Mouse (Mus musculus): ENCODE measurements at regions not wholly inside any gene's neighbourhood (a gene's known extent, or its start where the extent isn't known, plus 50 kb on each side); places are given as distances from the start of the nearest gene placed in this dataset.
A peak's percentile ranks its signal among the peaks of the same experiment; 100 is the strongest.

- no peak for DNase-seq (ENCODE audit: low read depth)
Measured at GRCm38 (mm10) chr5:118978921-118979630, 418.6 kb downstream of the Med13l start.

GRCm38 (mm10) chr5:118981046-118981445, 420.6 kb downstream of the Med13l start:
- no peak for DNase-seq (ENCODE audit: low read depth)

DNA sequence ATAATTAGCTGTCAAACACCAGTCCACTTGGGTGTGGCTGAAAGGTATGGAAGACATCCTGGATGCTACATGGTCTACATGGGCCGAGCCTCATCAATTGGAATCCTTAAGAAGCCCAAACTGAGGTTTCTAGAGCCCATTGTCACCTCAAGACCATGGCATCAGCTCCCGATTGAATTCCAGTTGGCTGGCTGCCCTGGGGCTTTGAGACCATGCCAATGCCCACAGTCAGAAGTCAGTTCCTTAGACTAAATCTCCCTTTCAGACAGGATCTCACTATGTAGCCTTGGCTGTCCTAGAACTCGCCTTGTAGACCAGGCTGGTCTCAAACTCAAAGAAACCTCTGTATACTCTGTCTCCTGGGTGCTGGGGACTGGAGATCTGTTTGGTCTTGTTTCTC, 423.8 kb downstream of the Med13l start:
- no peak for DNase-seq (ENCODE audit: low read depth)

DNA sequence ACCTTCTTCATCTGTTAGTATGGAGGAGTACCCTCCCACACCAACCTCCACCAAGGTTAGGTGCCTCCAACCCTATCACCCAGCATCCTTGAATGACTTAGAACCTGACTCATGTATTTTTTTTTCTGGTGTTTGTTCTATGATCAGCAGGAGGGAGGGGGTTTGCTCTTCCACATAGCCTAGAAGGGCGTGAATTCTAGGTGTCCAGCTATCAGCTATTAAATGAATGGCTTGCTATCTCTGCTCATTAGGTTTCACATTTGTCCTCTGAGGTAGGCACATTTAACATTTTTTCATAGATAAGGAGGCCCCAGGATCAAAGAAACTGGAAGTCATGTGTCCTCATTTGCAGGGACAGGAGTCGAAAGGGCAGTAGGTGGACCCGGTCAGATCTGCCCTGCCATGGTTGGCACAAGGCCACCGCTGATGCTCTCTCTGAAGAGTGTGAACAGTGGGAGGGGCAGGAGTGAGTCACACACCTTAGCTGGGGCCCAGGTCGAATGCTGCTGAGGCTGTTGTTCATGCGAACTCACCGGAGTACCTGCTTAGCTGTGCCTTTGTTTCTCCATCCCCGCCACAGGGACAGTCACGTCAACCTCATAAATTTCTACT, 424.4 kb downstream of the Med13l start:
- no peak for DNase-seq (ENCODE audit: low read depth)

GRCm38 (mm10) chr5:118987376-118988000, 427.0 kb downstream of the Med13l start:
- no peak for DNase-seq (ENCODE audit: low read depth)

DNA sequence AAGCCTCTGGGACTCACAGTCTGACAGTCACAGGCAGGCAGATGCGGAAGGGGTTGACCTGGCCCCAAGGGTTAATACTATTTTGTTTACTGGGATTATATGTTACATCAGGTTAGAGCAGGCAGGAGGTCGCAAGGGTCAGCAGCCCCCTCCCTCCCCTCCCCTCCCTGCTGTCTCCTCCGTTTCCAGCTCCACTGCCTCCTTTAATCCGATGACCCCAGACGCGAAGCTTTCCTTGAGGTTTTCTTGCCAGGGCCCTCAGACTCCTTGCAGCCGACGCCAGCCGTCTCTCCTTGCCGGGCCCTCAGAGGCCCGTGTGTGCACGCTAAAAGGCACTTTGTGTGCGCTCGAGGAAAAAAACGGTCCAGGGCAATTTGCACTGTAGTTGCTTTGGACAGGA, 438.6 kb downstream of the Med13l start:
- DNase-seq (ENCODE audit: low read depth) = no peak

DNA sequence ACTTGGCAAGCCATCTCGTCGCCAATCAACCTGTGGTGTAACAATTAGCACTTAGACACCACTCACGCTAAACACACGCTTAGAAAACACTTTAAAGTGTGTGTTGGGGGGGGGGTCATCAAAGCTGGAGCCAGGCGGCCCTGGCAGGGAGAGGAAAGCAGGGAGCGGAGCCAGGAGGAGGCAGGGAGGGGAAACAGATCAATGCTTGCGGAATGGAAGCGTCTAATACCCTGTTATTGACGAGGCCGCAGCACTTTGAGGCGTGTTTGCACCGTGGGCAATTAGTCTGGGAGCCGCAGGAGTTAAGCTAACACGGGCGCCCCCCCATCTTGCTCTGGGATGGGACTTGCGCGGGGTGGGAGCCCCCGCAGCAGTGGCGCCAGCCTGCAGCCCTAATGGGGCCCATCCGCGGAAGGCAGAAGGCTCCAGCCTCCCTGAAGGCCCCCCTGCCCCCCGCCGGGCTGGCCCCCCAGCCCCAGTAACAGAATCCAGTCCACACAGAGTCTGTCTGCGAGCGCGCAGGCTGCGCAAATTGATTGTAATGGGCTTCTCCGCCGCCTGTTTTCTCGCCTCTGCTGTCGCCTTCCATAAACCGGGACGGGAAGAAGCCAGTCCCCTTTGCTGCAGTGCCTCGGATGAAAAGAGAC, 445.5 kb downstream of the Med13l start:
- no peak for DNase-seq (ENCODE audit: low read depth)

GRCm38 (mm10) chr5:119010048-119010447, 449.6 kb downstream of the Med13l start:
- no peak for DNase-seq (ENCODE audit: low read depth)

DNA sequence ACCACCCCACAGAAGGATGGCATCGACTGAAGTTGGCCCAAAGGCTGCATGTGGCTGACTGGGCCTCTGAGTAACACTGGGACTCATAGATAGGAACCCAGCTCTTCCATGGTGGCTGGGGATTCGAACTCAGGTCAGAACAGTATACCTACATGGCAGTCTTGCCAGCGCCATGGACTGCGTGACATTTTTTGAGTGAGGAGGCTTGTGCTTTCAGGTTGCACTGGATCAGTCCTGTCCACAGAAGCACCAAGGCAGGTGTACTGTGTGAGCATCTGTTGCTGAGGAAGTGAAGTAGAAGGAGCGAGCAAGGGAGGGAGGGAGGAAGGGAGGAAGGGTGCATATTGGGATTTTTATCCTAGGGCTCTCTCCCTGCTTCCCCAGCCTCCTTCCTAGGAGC, 454.7 kb downstream of the Med13l start:
- no peak for DNase-seq (ENCODE audit: low read depth)

- no peak for DNase-seq (ENCODE audit: low read depth)
Measured at GRCm38 (mm10) chr5:119015606-119016255, 455.3 kb downstream of the Med13l start.

DNA sequence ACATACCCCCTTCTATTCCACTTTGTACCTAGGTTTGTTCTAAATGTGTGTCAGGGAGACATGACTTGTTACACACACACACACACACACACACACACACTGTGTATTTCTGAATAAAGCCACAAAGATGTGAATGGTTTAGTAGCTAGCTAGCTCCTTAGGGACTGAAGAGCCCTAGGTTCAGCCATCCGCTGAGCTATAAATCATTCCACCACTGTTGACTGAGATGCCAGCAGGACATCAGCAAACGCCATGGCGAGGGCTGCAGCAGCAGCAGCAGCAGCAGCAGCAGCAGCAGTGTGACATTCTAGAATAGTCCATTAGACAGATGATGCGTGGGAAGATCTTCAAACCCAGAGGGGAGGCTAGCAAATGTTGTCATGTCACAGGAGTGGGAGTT, 455.9 kb downstream of the Med13l start:
- no peak for DNase-seq (ENCODE audit: low read depth)

DNA sequence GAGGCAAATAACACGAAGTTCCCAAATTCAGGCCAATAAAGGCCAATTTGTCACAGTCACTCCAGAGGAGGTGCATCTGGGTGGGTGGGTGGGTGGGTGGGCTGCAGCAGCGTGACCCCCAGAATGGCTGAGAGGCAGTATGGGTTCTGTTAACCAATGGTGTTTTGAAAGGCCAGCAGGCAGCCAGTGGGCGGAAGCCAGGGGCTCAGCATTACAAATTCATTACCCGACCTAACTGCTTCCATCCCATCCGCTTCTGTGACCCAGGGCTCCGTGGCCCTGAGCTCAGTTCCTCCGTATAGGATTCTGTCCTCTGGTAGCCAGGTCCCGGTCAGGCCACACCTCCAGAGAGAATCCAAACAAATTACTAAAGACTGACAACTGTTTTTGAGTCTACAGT, 463.5 kb downstream of the Med13l start:
- DNase-seq (ENCODE audit: low read depth) = no peak

DNA sequence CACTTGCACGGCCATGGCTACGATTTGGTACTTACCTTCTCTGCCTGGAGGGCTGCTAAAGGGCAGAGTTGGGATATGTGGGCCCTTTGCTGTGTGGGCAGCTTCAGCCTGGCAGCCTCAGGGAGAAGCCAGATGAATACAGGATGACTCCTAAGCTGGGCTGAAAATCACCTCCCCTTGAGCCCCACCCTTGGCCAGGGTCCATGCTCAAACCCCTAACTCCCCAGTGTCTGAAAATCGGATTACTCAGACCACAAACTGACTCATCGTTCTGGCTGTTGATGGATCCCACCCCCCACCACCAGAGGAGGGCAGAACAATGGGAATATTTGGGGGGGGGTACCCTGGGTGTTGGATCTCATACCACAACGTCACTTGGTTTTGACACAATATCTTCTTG, 471.6 kb downstream of the Med13l start:
- DNase-seq (ENCODE audit: low read depth) = peak; percentile 79

GRCm38 (mm10) chr5:119044548-119044947, 484.1 kb downstream of the Med13l start:
- DNase-seq (ENCODE audit: low read depth) = no peak

- no peak for DNase-seq (ENCODE audit: low read depth)
Measured at GRCm38 (mm10) chr5:119047581-119047980, 487.1 kb downstream of the Med13l start.

DNA sequence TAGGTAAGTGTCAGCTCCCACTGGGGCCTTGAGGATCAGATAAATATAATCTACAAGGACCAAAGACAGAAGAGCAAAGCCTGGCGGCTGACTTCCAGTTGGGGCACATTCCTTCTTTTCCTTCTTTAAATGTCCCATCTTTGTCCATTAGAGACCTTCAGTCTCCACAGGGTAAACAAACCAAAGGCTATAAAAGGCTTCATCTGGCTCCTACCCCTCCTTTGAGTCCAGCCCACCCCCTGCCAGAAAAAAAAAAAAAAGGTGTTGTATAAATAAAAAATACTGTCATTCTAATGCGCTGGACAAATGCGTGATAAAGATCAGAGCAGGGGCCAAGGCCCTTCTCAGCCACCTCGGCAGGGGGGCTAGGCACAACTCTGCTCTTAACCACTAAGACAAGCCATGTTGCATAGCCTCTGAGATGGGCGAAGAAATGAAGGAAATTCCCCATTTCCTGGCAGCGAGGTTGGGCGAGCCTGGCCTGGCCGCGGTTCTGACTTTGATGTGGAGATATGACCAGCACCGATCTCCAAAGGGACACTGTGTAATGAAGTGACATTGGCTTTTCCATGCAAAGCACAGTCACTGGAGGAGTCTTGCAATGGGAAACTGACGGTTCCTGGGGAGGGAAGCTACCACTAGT, 492.0 kb downstream of the Med13l start:
- no peak for DNase-seq (ENCODE audit: low read depth)

GRCm38 (mm10) chr5:119053738-119054137, 493.3 kb downstream of the Med13l start:
- no peak for DNase-seq (ENCODE audit: low read depth)

DNA sequence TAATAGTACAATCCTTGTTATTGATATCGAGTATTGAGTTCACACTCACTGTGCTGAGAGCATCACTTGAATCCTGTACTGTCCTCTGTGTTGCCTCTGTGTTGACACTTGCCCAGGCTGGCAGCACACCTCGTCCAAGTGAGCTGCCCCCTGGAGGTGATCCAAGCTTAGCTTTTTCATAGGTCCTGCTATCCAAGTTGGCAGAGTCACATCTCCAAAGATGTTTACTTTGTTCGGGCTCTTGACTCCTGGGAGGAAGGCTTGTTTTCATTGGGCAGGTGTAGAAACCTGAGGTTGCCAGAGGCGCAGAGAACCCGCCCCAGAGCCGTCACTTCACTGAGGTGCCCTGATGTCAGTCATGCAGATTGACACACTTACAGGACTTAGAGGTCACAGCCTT, 493.9 kb downstream of the Med13l start:
- DNase-seq (ENCODE audit: low read depth) = no peak

- DNase-seq (ENCODE audit: low read depth) = no peak
Measured at GRCm38 (mm10) chr5:119055430-119055829, 495.0 kb downstream of the Med13l start.

DNA sequence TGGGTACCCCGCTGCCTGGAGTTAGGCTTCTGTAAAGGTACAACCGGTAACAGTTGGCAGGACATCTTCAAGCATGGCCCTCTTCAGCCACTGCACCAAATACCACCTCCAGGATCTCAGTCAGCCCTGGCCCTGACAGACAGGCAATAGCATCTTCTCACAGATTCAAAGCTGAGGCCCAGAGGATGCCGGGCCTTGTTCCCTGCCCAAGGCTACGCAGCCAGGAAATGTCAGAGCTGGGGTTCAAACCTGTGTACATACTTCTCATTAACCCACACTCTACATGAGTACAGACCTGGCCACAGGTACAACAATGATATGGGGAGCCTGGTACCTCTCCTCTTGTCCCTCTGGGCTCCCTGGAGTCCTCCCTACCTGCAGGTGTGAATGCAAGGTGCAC, 497.3 kb downstream of the Med13l start:
- DNase-seq (ENCODE audit: low read depth) = no peak

- DNase-seq (ENCODE audit: low read depth) = no peak
Measured at GRCm38 (mm10) chr5:119058231-119058851, 497.9 kb downstream of the Med13l start.

- DNase-seq (ENCODE audit: low read depth) = no peak
Measured at GRCm38 (mm10) chr5:119059223-119059622, 498.7 kb downstream of the Med13l start.

All from NIH3T3 (cell line).